Mouse (Mus musculus) embryo, embryonic 10.5 days (tissue): ENCODE measurements at regions not wholly inside any gene's neighbourhood (a gene's known extent, or its start where the extent isn't known, plus 50 kb on each side); places are given as distances from the start of the nearest gene placed in this dataset.

Experiments used
- DNase-seq: peaks from one replicate; pipeline ENCODE4 v3.0.0-alpha.2; 2015; ENCODE audit warnings: low spot score

GRCm38 (mm10) chr1:55983522-55984066, 577.9 kb downstream of the Plcl1 start:
- DNase-seq = no peak

DNA sequence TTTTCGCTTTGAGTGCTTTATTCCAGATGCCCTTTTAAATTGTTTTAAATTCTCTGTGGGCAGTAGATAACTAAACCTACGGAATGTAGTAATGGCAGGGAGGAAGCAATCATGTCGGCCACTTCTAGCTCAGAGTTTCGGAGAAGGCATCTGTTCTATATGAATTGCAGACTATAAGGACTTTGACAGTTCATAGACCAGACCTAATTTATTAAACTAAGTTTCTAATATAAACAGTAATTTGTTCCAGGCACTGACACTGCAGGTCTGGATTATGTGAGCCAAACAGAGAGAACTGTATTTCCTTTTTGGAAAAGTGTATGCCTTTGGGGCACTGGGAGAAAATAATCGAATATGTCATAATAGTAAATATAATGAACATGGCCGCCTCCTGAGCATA, 591.4 kb downstream of the Plcl1 start:
- DNase-seq = no peak
